Mouse (Mus musculus) midbrain, embryonic 16.5 days (tissue): ENCODE results near the gene Abcd2. TPM values are rescaled to one million over a fixed set of nuclear protein-coding genes. Genes with fewer than 3 reads are reported as not detected.
A peak's percentile ranks its signal among the peaks of the same experiment; 100 is the strongest.

Source experiments
- ATAC-seq: fragments of 200-750 bp; cut with Nextera tagmentation; 2 replicates; pipeline ENCODE4 v1.8.0; 2017; ENCODE audit warnings: moderate TSS enrichment
- H3K27ac ChIP-seq: fragments of 300-500 bp; sonication (generic); 2 replicates; pipeline ENCODE4 v1.5.1; 2014; ENCODE audit warnings: mild to moderate bottlenecking, low read length, mixed read lengths
- H3K27me3 ChIP-seq: fragments of 300-500 bp; sonication (generic); 2 replicates; pipeline ENCODE4 v1.6.1; 2014; ENCODE audit warnings: low read depth, low read length, mixed read lengths; ENCODE audit not compliant: control insufficient read depth, insufficient read depth
- H3K36me3 ChIP-seq: fragments of 300-500 bp; sonication (generic); 2 replicates; pipeline ENCODE4 v1.6.1; 2014; ENCODE audit warnings: mild to moderate bottlenecking, low read length, moderate library complexity, mixed read lengths; ENCODE audit not compliant: control insufficient read depth, insufficient read depth
- H3K4me1 ChIP-seq: fragments of 300-500 bp; sonication (generic); 2 replicates; pipeline ENCODE4 v1.6.1; 2014; ENCODE audit warnings: mild to moderate bottlenecking, low read length, mixed read lengths; ENCODE audit not compliant: control insufficient read depth, insufficient read depth
- H3K4me2 ChIP-seq: fragments of 300-500 bp; sonication (generic); 2 replicates; pipeline ENCODE4 v1.6.1; 2014; ENCODE audit warnings: mild to moderate bottlenecking, low read length, mixed read lengths
- H3K4me3 ChIP-seq: fragments of 300-500 bp; sonication (generic); 2 replicates; pipeline ENCODE4 v1.5.1; 2014; ENCODE audit warnings: low read depth, mild to moderate bottlenecking, low read length, moderate library complexity, mixed read lengths
- H3K9ac ChIP-seq: fragments of 300-500 bp; sonication (generic); 2 replicates; pipeline ENCODE4 v1.6.1; 2014; ENCODE audit warnings: low read depth, low read length, mixed read lengths
- H3K9me3 ChIP-seq: fragments of 300-500 bp; sonication (generic); replicated peaks from 2 replicates; pipeline ENCODE4 v1.6.1; 2014; ENCODE audit warnings: mild to moderate bottlenecking, low read length, mixed read lengths; ENCODE audit not compliant: control insufficient read depth, poor library complexity, severe bottlenecking
- WGBS: fragments of 180-500 bp; shearing (Covaris S2); extraction: QIAGEN DNeasy Blood & Tissue Kit; methylation state at CpG from one replicate; pipeline ENCODE4 v1.1.7; 2014; 5-methylcytosine and 5-hydroxymethylcytosine counted together
- polyA plus RNA-seq: library from polyadenylated mRNA; unstranded; fragments of >200 nt; fragmentation: Nextera tagmentation; extraction: Ambion mirVana; gene quantifications from 2 replicates; pipeline ENCODE4 v1.2.1, GENCODE M21; 2015

The Abcd2 gene
- polyA plus RNA-seq, 1 experiment from 2014 or later = 6.2 TPM

DNA sequence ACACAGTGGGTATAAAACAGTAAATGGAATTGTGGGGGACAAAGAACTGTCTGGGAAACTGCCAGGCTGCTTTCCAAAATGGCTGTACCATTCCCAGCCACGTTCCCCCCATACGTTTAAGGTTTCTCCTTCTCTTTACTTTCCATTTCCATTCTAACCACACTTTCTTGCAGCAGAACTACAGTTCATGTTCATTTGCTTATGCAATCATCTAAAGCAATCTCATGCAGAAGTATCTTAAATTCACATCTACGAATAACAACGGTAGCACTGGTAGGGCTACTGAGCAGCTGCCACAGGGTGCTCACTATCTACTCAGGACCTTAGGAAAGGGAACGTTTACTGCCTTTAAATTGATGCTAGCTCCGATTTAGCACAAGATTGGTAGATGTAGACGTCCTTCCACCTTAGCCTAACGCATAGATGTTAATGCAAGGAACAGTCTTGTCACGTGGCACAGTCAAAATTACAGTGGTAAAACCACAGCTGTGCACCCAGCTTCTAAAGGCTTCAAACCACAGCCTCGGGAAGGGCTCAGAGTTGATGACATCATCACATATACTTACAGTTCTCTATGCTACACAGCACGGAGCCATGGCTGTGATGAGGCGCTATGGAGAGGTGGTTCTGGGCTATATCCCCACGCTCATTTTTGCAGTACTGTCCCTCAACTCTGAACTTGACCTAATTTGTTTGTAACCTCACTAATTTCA is 23.6 kb downstream of the Abcd2 start:
- 92% methylated on average over 13 of the region's 13 CpGs for WGBS
- H3K27ac ChIP-seq = no peak overlapping the region
- H3K9me3 ChIP-seq = no peaks in the 10 kb centered on the region
- H3K36me3 ChIP-seq = no peaks in the 10 kb centered on the region
- no peaks in the 10 kb centered on the region for H3K4me1 ChIP-seq
- H3K4me2 ChIP-seq = no peak overlapping the region
- no peak overlapping the region for H3K4me3 ChIP-seq
- no peak for ATAC-seq
- no peaks in the 10 kb centered on the region for H3K27me3 ChIP-seq
- no peak overlapping the region for H3K9ac ChIP-seq

GRCm38 (mm10) chr15:91165021-91165420 is 26.6 kb downstream of the Abcd2 start:
- peak; percentile 75 for ATAC-seq
- 3% methylated on average over 5 of the region's 5 CpGs for WGBS
- H3K9ac ChIP-seq = no peak overlapping the region

DNA sequence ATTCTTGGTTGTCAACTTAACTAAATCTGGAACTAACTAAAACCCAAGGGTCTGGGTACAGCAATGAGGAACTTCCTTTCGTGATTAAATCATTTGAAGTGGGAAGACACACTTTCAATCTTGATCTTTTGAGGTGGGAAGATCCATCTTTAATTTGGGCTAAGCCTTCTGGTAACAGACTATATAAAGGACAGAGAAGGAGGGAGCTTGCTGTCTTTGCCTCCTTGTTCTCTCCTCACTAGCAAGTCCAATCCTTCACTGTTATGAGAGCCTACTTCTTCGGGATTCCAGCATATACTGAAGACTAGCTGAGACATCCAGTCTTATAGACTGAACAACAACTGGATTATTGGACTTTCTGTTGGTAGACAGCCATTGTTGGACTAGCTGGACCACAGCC is 28.1 kb downstream of the Abcd2 start:
- Histone ChIP-seq H3K36me3 (no peaks in the 10 kb centered on the region), H3K27ac (no peak overlapping the region), H3K9ac (no peak overlapping the region), H3K4me3 (no peak overlapping the region), H3K9me3 (no peaks in the 10 kb centered on the region), H3K27me3 (no peaks in the 10 kb centered on the region), H3K4me2 (no peak overlapping the region), H3K4me1 (no peaks in the 10 kb centered on the region)
- WGBS = 82% methylated on average over 2 of the region's 2 CpGs
- no peak for ATAC-seq

More at GRCm38 (mm10) chr15:91165021-91165420, 26.6 kb downstream of the Abcd2 start:
- Histone ChIP-seq H3K27me3 (no peaks in the 10 kb centered on the region), H3K9me3 (no peaks in the 10 kb centered on the region), H3K27ac (no peak overlapping the region), H3K4me3 (no peak overlapping the region), H3K4me1 (no peaks in the 10 kb centered on the region), H3K4me2 (no peak overlapping the region), H3K36me3 (no peaks in the 10 kb centered on the region)

- H3K36me3 ChIP-seq = no peaks in the 10 kb centered on the region
- H3K4me2 ChIP-seq = no peak overlapping the region
- no peak overlapping the region for H3K9ac ChIP-seq
- no peak overlapping the region for H3K27ac ChIP-seq
- no peaks in the 10 kb centered on the region for H3K4me1 ChIP-seq
- no peak overlapping the region for H3K4me3 ChIP-seq
- no peak for ATAC-seq
- H3K9me3 ChIP-seq = 0 out of 2 replicates have a peak, but pooled peaks cover 1% of the 10 kb centered on the region
- H3K27me3 ChIP-seq = no peaks in the 10 kb centered on the region
- WGBS = 93% methylated on average over 5 of the region's 5 CpGs
Observed at GRCm38 (mm10) chr15:91161153-91161552, 30.4 kb downstream of the Abcd2 start.

DNA sequence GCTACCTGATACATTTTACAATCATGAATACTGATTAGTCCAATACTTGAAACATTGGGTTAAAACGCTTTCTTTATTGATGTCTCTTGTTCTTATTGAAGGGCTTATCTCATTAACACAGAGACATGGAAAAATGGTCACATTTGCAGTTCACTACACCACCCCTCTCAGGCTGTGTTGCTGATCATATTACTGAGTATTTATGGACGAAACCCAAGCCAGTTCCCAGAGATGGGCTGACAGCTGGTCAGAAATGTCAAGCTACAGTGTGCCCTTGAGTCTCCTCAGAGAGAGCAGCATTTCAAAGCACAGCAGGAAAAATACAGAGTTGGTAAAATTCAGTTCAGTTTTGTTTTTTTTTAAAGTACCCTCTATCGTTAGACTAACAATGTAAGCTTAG is 38.3 kb downstream of the Abcd2 start:
- Histone ChIP-seq H3K27me3 (no peaks in the 10 kb centered on the region), H3K9me3 (peaks cover 4% of the 10 kb centered on the region; the same call in 1 of the 2 replicates), H3K9ac (no peak overlapping the region), H3K4me3 (no peak overlapping the region), H3K36me3 (peaks cover 5% of the 10 kb centered on the region), H3K4me2 (no peak overlapping the region), H3K27ac (no peak overlapping the region), H3K4me1 (peaks cover 2% of the 10 kb centered on the region; the same call in 1 of the 2 replicates)
- ATAC-seq = no peak
- 66% methylated on average over 3 of the region's 3 CpGs for WGBS

DNA sequence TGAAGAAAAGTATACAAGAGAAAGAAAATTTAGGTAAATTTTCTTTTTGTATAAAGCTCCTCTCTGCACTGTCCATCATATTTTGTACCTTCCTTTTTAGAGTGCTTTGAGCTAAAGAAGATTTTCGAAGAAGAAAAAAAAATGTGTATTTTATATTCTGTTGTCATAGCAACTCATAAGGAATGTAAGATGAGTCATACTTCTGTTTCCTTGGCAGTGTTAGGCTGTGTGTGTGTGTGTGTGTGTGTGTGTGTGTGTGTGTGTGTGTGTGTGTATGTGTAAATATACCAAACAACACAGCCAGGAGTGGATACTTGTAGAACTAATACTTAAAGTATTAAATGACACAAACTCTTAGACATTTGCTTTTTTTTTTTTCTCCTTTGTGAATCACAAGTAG is 39.0 kb downstream of the Abcd2 start:
- 0 out of 2 replicates have a peak, but pooled peaks have one; percentile 48 for ATAC-seq
- H3K4me3 ChIP-seq = no peak overlapping the region
- 50% methylated on average over 1 of the region's 1 CpGs for WGBS

DNA sequence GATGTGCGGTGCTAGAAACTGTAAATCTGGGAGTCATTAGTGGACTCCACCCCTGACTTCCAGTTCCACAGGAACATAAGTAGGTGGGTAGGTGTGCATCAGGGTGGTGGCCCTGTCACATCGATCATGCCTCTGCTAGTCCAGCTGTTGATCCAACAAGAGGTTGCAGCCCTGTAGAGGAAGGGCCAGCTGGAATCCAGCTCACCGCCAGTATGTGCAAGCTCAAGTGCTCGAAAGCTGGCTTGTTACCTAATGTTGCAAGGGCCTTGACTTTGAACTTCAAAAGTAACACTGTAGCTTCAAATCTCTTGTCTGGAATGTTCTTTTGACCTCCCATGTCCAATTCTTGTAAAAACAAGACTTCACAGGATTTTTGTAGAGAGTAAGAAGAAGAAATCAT is 67.0 kb downstream of the Abcd2 start:
- Histone ChIP-seq H3K4me2 (no peak overlapping the region), H3K27me3 (no peaks in the 10 kb centered on the region), H3K4me1 (no peaks in the 10 kb centered on the region), H3K9ac (no peak overlapping the region), H3K36me3 (no peaks in the 10 kb centered on the region), H3K4me3 (no peak overlapping the region), H3K27ac (no peak overlapping the region), H3K9me3 (no peaks in the 10 kb centered on the region)
- ATAC-seq = no peak
- WGBS = 92% methylated on average over 4 of the region's 4 CpGs

More for the DNA sequence above, 39.0 kb downstream of the Abcd2 start:
- Histone ChIP-seq H3K9ac (no peak overlapping the region), H3K36me3 (peaks cover 5% of the 10 kb centered on the region), H3K4me2 (no peak overlapping the region), H3K9me3 (peaks cover 4% of the 10 kb centered on the region; the same call in 1 of the 2 replicates), H3K27me3 (no peaks in the 10 kb centered on the region), H3K4me1 (peaks cover 2% of the 10 kb centered on the region; the same call in 1 of the 2 replicates), H3K27ac (no peak overlapping the region)

GRCm38 (mm10) chr15:91112555-91113209 is 78.9 kb downstream of the Abcd2 start:
- Histone ChIP-seq H3K4me3 (no peak overlapping the region), H3K27me3 (no peaks in the 10 kb centered on the region), H3K4me1 (no peaks in the 10 kb centered on the region), H3K9me3 (0 out of 2 replicates have a peak, but pooled peaks cover 2% of the 10 kb centered on the region), H3K9ac (no peak overlapping the region), H3K36me3 (no peaks in the 10 kb centered on the region), H3K27ac (no peak overlapping the region), H3K4me2 (no peak overlapping the region)
- WGBS = 91% methylated on average over 7 of the region's 7 CpGs
- ATAC-seq = no peak

DNA sequence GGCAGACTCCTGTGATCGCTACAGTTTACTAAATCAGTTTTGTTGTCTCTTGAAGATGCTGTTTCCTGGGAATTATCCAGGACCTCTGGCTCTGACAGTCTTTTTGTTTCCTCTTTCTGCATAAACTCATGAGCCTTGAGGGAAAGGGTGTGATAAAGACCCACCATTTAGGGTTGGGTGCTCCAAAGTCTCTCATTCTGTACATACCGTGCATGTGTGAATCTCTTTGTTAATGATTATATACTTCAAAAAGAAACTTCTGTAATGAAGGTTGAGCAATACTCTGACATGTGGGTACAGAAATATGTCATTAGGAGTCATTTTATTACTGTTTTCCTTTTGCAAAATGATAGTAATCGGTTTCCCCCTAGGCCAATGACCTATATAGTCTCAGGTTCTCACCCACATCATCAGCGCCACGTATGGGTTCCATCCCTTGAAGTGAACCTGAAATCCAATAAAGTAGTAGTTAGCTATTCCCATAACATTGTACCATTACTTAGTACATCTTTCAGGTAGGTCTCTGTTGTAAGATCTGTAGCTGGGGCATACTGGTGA is 83.4 kb downstream of the Abcd2 start:
- 96% methylated on average over 5 of the region's 5 CpGs for WGBS
- Histone ChIP-seq H3K27ac (no peak overlapping the region), H3K9ac (no peak overlapping the region), H3K4me2 (no peak overlapping the region), H3K27me3 (no peaks in the 10 kb centered on the region), H3K4me3 (no peak overlapping the region), H3K4me1 (no peaks in the 10 kb centered on the region), H3K36me3 (no peaks in the 10 kb centered on the region), H3K9me3 (0 out of 2 replicates have a peak, but pooled peaks cover 2% of the 10 kb centered on the region)
- ATAC-seq = no peak
